Mouse (Mus musculus) midbrain, embryonic 11.5 days (tissue): ENCODE data around the gene Casc3. TPM values are rescaled to one million over a fixed set of nuclear protein-coding genes. Genes with fewer than 3 reads are reported as not detected.

ENCODE experiments used
- ATAC-seq: fragments of 200-750 bp; cut with Nextera tagmentation; 2 replicates; pipeline ENCODE4 v1.8.0; 2017; ENCODE audit warnings: moderate TSS enrichment, moderate library complexity; ENCODE audit not compliant: low FRiP score
- DNase-seq: peaks from one replicate; pipeline ENCODE4 v3.0.0; 2015; ENCODE audit warnings: low spot score; ENCODE audit errors: missing footprints
- H3K27ac ChIP-seq: fragments of 300-500 bp; sonication (generic); 2 replicates; pipeline ENCODE4 v1.5.1; 2014; ENCODE audit warnings: low read depth, low read length
- H3K27me3 ChIP-seq: fragments of 300-500 bp; sonication (generic); 2 replicates; pipeline ENCODE4 v1.6.1; 2014; ENCODE audit warnings: mild to moderate bottlenecking, low read length, moderate library complexity, mixed read lengths; ENCODE audit not compliant: control insufficient read depth, insufficient read depth
- H3K36me3 ChIP-seq: fragments of 300-500 bp; sonication (generic); 2 replicates; pipeline ENCODE4 v1.6.1; 2014; ENCODE audit warnings: mild to moderate bottlenecking, low read length, moderate library complexity, mixed read lengths; ENCODE audit not compliant: control insufficient read depth, insufficient read depth
- H3K4me1 ChIP-seq: fragments of 300-500 bp; sonication (generic); 2 replicates; pipeline ENCODE4 v1.6.1; 2014; ENCODE audit warnings: low read length; ENCODE audit not compliant: control insufficient read depth, insufficient read depth
- H3K4me2 ChIP-seq: fragments of 300-500 bp; sonication (generic); 2 replicates; pipeline ENCODE4 v1.6.1; 2014; ENCODE audit warnings: mild to moderate bottlenecking, moderate library complexity
- H3K4me3 ChIP-seq: fragments of 300-500 bp; sonication (generic); 2 replicates; pipeline ENCODE4 v1.5.1; 2014; ENCODE audit warnings: low read depth, low read length
- H3K9ac ChIP-seq: fragments of 300-500 bp; sonication (generic); 2 replicates; pipeline ENCODE4 v1.6.1; 2014; ENCODE audit warnings: low read length
- H3K9me3 ChIP-seq: fragments of 300-500 bp; sonication (generic); 2 replicates; pipeline ENCODE4 v1.6.1; 2016; ENCODE audit warnings: low read length; ENCODE audit not compliant: control insufficient read depth
- WGBS: fragments of 180-500 bp; shearing (Covaris S2); extraction: QIAGEN DNeasy Blood & Tissue Kit; methylation state at CpG from one replicate; pipeline ENCODE4 v1.1.7; 2014; 5-methylcytosine and 5-hydroxymethylcytosine counted together
- polyA plus RNA-seq: library from polyadenylated mRNA; unstranded; fragments of >200 nt; fragmentation: Nextera tagmentation; extraction: Ambion mirVana; gene quantifications from 2 replicates; pipeline ENCODE4 v1.2.1, GENCODE M21; 2014

Gene Casc3
- polyA plus RNA-seq, 1 experiment from 2014 or later, result 53.1 TPM

- peaks cover 48% of the 10 kb centered on the region for H3K4me1 ChIP-seq
- H3K27ac ChIP-seq, result no peak overlapping the region
- H3K4me3 ChIP-seq, result no peak overlapping the region
- DNase-seq (no peak), ATAC-seq (no peak)
- no peak overlapping the region for H3K9ac ChIP-seq
- H3K4me2 ChIP-seq, result no peak overlapping the region
- H3K27me3 ChIP-seq, result peaks cover 3% of the 10 kb centered on the region; the same call in 1 of the 2 replicates
- H3K36me3 ChIP-seq, result no peaks in the 10 kb centered on the region
- WGBS, result 94% methylated on average over 26 of the region's 26 CpGs
- no peaks in the 10 kb centered on the region for H3K9me3 ChIP-seq
Measured at GRCm38 (mm10) chr11:98770096-98770975, 34.4 kb upstream of the Casc3 start.

- H3K4me1 ChIP-seq, result peaks cover 49% of the 10 kb centered on the region
- no peaks in the 10 kb centered on the region for H3K9me3 ChIP-seq
- peaks cover 3% of the 10 kb centered on the region; the same call in 1 of the 2 replicates for H3K27me3 ChIP-seq
- no peak for DNase-seq
- no peak overlapping the region for H3K4me3 ChIP-seq
- no peak overlapping the region for H3K9ac ChIP-seq
- H3K36me3 ChIP-seq, result no peaks in the 10 kb centered on the region
- H3K4me2 ChIP-seq, result no peak overlapping the region
- no peak overlapping the region for H3K27ac ChIP-seq
- ATAC-seq, result no peak
- WGBS, result 94% methylated on average over 18 of the region's 18 CpGs
Measured at GRCm38 (mm10) chr11:98771131-98771530, 33.6 kb upstream of the Casc3 start.

GRCm38 (mm10) chr11:98771844-98772525, 32.7 kb upstream of the Casc3 start:
- Histone ChIP-seq H3K4me1 (peaks cover 51% of the 10 kb centered on the region), H3K4me2 (no peak overlapping the region), H3K9ac (no peak overlapping the region), H3K27me3 (peaks cover 3% of the 10 kb centered on the region; the same call in 1 of the 2 replicates), H3K9me3 (no peaks in the 10 kb centered on the region), H3K4me3 (no peak overlapping the region), H3K36me3 (no peaks in the 10 kb centered on the region), H3K27ac (no peak overlapping the region)
- no peak for ATAC-seq
- DNase-seq, result no peak
- WGBS, result 96% methylated on average over 11 of the region's 11 CpGs

- Histone ChIP-seq H3K36me3 (no peaks in the 10 kb centered on the region), H3K27me3 (peaks cover 3% of the 10 kb centered on the region; the same call in 1 of the 2 replicates), H3K27ac (no peak overlapping the region), H3K9ac (no peak overlapping the region), H3K4me2 (no peak overlapping the region), H3K9me3 (no peaks in the 10 kb centered on the region), H3K4me3 (no peak overlapping the region), H3K4me1 (peaks cover 48% of the 10 kb centered on the region)
- WGBS, result 89% methylated on average over 8 of the region's 8 CpGs
- ATAC-seq, result no peak
- no peak for DNase-seq
Measured at GRCm38 (mm10) chr11:98772667-98773171, 32.0 kb upstream of the Casc3 start.

- H3K27me3 ChIP-seq, result peaks cover 3% of the 10 kb centered on the region; the same call in 1 of the 2 replicates
- H3K36me3 ChIP-seq, result no peaks in the 10 kb centered on the region
- H3K9ac ChIP-seq, result peak overlapping the region; percentile 4; the same call in 1 of the 2 replicates
- DNase-seq (peak; percentile 98), ATAC-seq (peak; percentile 88)
- peak overlapping the region; percentile 24 for H3K4me3 ChIP-seq
- H3K4me2 ChIP-seq, result peak overlapping the region; percentile 56
- 1% methylated on average over 37 of the region's 37 CpGs for WGBS
- H3K27ac ChIP-seq, result no peak overlapping the region
- no peaks in the 10 kb centered on the region for H3K9me3 ChIP-seq
- H3K4me1 ChIP-seq, result peaks cover 40% of the 10 kb centered on the region
Measured at GRCm38 (mm10) chr11:98773635-98774295, 30.9 kb upstream of the Casc3 start.

- 1% methylated on average over 22 of the region's 22 CpGs for WGBS
Measured at GRCm38 (mm10) chr11:98774582-98775347, 29.9 kb upstream of the Casc3 start, which contains the start of gene Nr1d1. Gene Nr1d1, minus strand, starts transcription at chr11:98775333.

GRCm38 (mm10) chr11:98775348-98776051, 29.2 kb upstream of the Casc3 start:
- peak overlapping the region; percentile 56 for H3K4me2 ChIP-seq
- 8% methylated on average over 15 of the region's 15 CpGs for WGBS
- peak overlapping the region; percentile 24 for H3K4me3 ChIP-seq
- peak overlapping the region; percentile 49 for H3K9ac ChIP-seq
- DNase-seq (peak; percentile 99), ATAC-seq (peak; percentile 66)
- H3K27ac ChIP-seq, result 0 out of 2 replicates have a peak overlapping the region, but pooled peaks have one; percentile 14
- H3K27me3 ChIP-seq, result peaks cover 3% of the 10 kb centered on the region; the same call in 1 of the 2 replicates
- H3K9me3 ChIP-seq, result no peaks in the 10 kb centered on the region
- H3K4me1 ChIP-seq, result peaks cover 40% of the 10 kb centered on the region
- no peaks in the 10 kb centered on the region for H3K36me3 ChIP-seq

More at GRCm38 (mm10) chr11:98774582-98775347, 29.9 kb upstream of the Casc3 start, which contains the start of gene Nr1d1:
- peak within 1 kb of the TSS; percentile 24 for H3K4me3 ChIP-seq
- H3K36me3 ChIP-seq, result no peaks in the 10 kb centered on the region
- H3K4me2 ChIP-seq, result peak within 1 kb of the TSS; percentile 56
- H3K9ac ChIP-seq, result peak within 1 kb of the TSS; percentile 49
- H3K9me3 ChIP-seq, result no peaks in the 10 kb centered on the region
- H3K4me1 ChIP-seq, result peaks cover 40% of the 10 kb centered on the region
- peaks cover 3% of the 10 kb centered on the region; the same call in 1 of the 2 replicates for H3K27me3 ChIP-seq
- H3K27ac ChIP-seq, result 0 out of 2 replicates have a peak within 1 kb of the TSS, but pooled peaks have one; percentile 14
- ATAC-seq (no peak; the same call in 1 of the 2 replicates), DNase-seq (no peak)
